Mouse (Mus musculus) embryonic fibroblast, embryonic 13.5 days (primary cell): ENCODE measurements at regions not wholly inside any gene's neighbourhood (a gene's known extent, or its start where the extent isn't known, plus 50 kb on each side); places are given as distances from the start of the nearest gene placed in this dataset.

ENCODE experiments used
- CTCF ChIP-seq: IDR thresholded peaks from 2 replicates; pipeline ENCODE4 v1.5.1; 2011; ENCODE audit warnings: mild to moderate bottlenecking, control low read depth, low read length, moderate library complexity, borderline replicate concordance; ENCODE audit not compliant: insufficient read depth
- POLR2A ChIP-seq: IDR thresholded peaks from 2 replicates; pipeline ENCODE4 v1.6.1; 2011; ENCODE audit warnings: low read depth, mild to moderate bottlenecking, control low read depth, low read length, moderate library complexity

DNA sequence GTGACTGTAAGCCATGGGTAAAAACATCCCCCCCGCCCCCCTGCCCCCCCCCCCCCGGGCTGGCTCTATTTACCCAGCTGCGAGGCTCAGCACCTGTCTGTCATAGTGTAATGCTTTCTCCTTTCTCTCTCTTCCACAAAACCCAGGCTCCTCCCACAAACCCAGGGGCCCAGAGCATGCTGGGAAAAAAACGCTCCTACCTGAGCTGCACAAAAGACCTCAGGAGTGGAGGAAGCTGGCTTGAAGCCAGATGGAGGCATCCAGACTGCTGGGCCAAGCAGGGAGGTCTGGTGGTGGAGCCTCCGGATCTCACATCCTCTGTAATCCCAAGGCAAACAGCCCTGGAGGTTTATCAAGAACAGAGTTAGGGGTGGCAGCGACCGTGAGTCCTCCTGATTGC, 553.6 kb downstream of the Med13l start:
- TF ChIP-seq CTCF (no peak), POLR2A (no peak)
